Mouse (Mus musculus) kidney, embryonic 16.5 days (tissue): ENCODE data around the gene Apoa2. TPM values are rescaled to one million over a fixed set of nuclear protein-coding genes. Genes with fewer than 3 reads are reported as not detected.

Source experiments
- ATAC-seq: fragments of 200-750 bp; cut with Nextera tagmentation; 2 replicates; pipeline ENCODE4 v1.8.0; 2017; ENCODE audit warnings: moderate TSS enrichment; ENCODE audit not compliant: low FRiP score, low TSS enrichment
- H3K27ac ChIP-seq: fragments of 300-500 bp; sonication (generic); 2 replicates; pipeline ENCODE4 v1.5.1; 2014; ENCODE audit warnings: low read length
- H3K27me3 ChIP-seq: fragments of 300-500 bp; sonication (generic); 2 replicates; pipeline ENCODE4 v1.6.1; 2014; ENCODE audit warnings: low read length, control low read depth, mixed read lengths; ENCODE audit not compliant: insufficient read depth
- H3K36me3 ChIP-seq: fragments of 300-500 bp; sonication (generic); 2 replicates; pipeline ENCODE4 v1.6.1; 2014; ENCODE audit warnings: low read length, control low read depth, mixed read lengths; ENCODE audit not compliant: insufficient read depth
- H3K4me1 ChIP-seq: fragments of 300-500 bp; sonication (generic); 2 replicates; pipeline ENCODE4 v1.6.1; 2014; ENCODE audit warnings: low read length, control low read depth, mixed read lengths; ENCODE audit not compliant: insufficient read depth
- H3K4me2 ChIP-seq: fragments of 300-500 bp; sonication (generic); replicated peaks from 2 replicates; pipeline ENCODE4 v1.6.1; 2014; ENCODE audit warnings: low read depth, low read length
- H3K4me3 ChIP-seq: fragments of 300-500 bp; sonication (generic); 2 replicates; pipeline ENCODE4 v1.5.1; 2014; ENCODE audit warnings: mild to moderate bottlenecking, low read length
- H3K9ac ChIP-seq: fragments of 300-500 bp; sonication (generic); replicated peaks from 2 replicates; pipeline ENCODE4 v1.6.1; 2014; ENCODE audit warnings: low read length
- H3K9me3 ChIP-seq: fragments of 300-500 bp; sonication (generic); 2 replicates; pipeline ENCODE4 v1.6.1; 2016; ENCODE audit warnings: low read length, control low read depth
- WGBS: fragments of 180-500 bp; shearing (Covaris S2); extraction: QIAGEN DNeasy Blood & Tissue Kit; methylation state at CpG from one replicate; pipeline ENCODE4 v1.1.7; 2014; 5-methylcytosine and 5-hydroxymethylcytosine counted together
- polyA plus RNA-seq: library from polyadenylated mRNA; unstranded; fragments of >200 nt; fragmentation: Nextera tagmentation; extraction: Ambion mirVana; gene quantifications from 2 replicates; pipeline ENCODE4 v1.2.1, GENCODE M21; 2015

Gene Apoa2
- polyA plus RNA-seq, 1 experiment from 2014 or later: 32.2 TPM

GRCm38 (mm10) chr1:171190832-171191231 is 34.0 kb upstream of the Apoa2 start:
- Histone ChIP-seq H3K27ac (no peak overlapping the region), H3K4me3 (no peak overlapping the region), H3K9ac (no peak overlapping the region), H3K9me3 (no peaks in the 10 kb centered on the region), H3K4me1 (peaks cover 29% of the 10 kb centered on the region), H3K27me3 (peaks cover 26% of the 10 kb centered on the region), H3K4me2 (no peak overlapping the region), H3K36me3 (no peaks in the 10 kb centered on the region)
- 94% methylated on average over 9 of the region's 9 CpGs for WGBS
- ATAC-seq: no peak

DNA sequence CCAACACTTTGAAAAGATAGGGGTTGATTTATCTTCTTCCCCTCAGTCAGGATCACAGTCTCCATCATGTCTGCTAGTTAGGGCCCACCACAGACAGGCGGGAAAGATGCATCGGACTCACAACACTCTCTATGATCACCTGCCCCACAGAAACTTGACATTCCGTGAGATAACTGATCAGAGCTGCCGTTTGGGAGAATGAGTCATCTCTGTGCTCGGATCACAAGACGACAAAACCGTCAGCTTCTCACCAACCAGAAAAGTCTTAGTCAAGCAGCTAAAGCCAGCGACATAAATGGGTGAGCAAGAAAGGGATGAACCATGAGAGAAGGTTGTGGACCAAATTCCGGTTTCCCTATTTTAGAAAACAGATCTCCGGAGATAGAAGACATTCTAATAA is 32.6 kb upstream of the Apoa2 start:
- Histone ChIP-seq H3K4me1 (peaks cover 33% of the 10 kb centered on the region), H3K4me3 (no peak overlapping the region), H3K4me2 (no peak overlapping the region), H3K27ac (no peak overlapping the region), H3K27me3 (peaks cover 38% of the 10 kb centered on the region), H3K36me3 (no peaks in the 10 kb centered on the region), H3K9ac (no peak overlapping the region), H3K9me3 (no peaks in the 10 kb centered on the region)
- ATAC-seq: no peak
- WGBS: 45% methylated on average over 10 of the region's 10 CpGs

GRCm38 (mm10) chr1:171193093-171193840 is 31.6 kb upstream of the Apoa2 start:
- ATAC-seq: no peak
- Histone ChIP-seq H3K9me3 (no peaks in the 10 kb centered on the region), H3K27me3 (peaks cover 41% of the 10 kb centered on the region), H3K27ac (no peak overlapping the region), H3K36me3 (no peaks in the 10 kb centered on the region), H3K9ac (0 out of 2 replicates have a peak overlapping the region, but pooled peaks have one; percentile 24), H3K4me1 (peaks cover 33% of the 10 kb centered on the region), H3K4me2 (peak overlapping the region; percentile 51), H3K4me3 (peak overlapping the region; percentile 29)
- WGBS: 4% methylated on average over 18 of the region's 18 CpGs

GRCm38 (mm10) chr1:171193911-171194830 is 30.7 kb upstream of the Apoa2 start:
- H3K9ac ChIP-seq: no peak overlapping the region
- H3K4me1 ChIP-seq: peaks cover 29% of the 10 kb centered on the region
- no peaks in the 10 kb centered on the region for H3K36me3 ChIP-seq
- no peak overlapping the region for H3K4me3 ChIP-seq
- H3K9me3 ChIP-seq: no peaks in the 10 kb centered on the region
- WGBS: 31% methylated on average over 11 of the region's 11 CpGs
- no peak overlapping the region for H3K27ac ChIP-seq
- no peak overlapping the region for H3K4me2 ChIP-seq
- ATAC-seq: no peak
- peaks cover 41% of the 10 kb centered on the region for H3K27me3 ChIP-seq

DNA sequence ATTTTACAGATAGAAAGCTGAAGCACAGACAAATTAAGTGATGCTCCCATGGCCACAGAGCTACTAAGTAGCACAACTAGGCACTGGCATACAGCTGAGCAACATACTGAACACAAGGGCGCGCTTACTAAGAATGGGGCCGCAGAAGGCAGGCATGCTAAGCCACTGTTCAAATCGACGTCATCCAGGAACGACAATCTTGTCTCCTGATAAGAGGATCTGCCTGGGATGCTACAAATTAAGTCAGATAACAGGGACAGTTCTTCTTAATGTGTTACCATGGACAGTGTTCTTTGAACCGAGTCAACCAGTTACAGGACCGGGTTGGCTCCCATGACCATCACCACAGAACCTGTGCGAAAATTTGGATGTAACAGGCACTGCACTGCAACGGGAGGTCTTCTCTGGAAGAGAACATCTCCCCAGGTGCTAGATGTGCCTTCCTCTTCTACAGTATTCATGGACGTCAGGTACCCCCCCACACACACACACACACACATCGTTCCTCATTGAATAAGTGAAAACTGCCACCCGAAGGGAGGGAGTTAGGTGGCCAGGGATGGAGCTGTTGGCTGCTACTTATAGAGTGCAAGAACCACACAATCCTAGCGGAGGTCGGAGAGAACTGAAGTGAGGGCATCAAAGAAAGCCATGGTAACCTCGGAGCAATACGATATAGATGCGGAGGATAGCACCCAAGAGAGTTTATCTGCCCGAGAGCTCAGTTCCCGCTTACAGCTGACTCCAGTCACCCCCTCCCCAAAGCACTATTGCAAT is 29.6 kb upstream of the Apoa2 start:
- H3K9ac ChIP-seq: no peak overlapping the region
- ATAC-seq: no peak; the same call in 1 of the 2 replicates

GRCm38 (mm10) chr1:171195887-171196397 is 28.9 kb upstream of the Apoa2 start, which contains the start of gene Pcp4l1:
TSS of gene Pcp4l1 (minus strand) at chr1:171196268.
- peak within 1 kb of the TSS; percentile 33; the same call in 1 of the 2 replicates for H3K9ac ChIP-seq
- WGBS: 0% methylated on average over 33 of the region's 33 CpGs
- peak within 1 kb of the TSS; percentile 49 for H3K4me3 ChIP-seq
- peak within 1 kb of the TSS; percentile 80 for H3K4me2 ChIP-seq
- peak; percentile 86 for ATAC-seq
- H3K36me3 ChIP-seq: no peaks in the 10 kb centered on the region
- H3K4me1 ChIP-seq: peaks cover 23% of the 10 kb centered on the region
- no peaks in the 10 kb centered on the region for H3K9me3 ChIP-seq
- H3K27ac ChIP-seq: no peak within 1 kb of the TSS
- peaks cover 41% of the 10 kb centered on the region for H3K27me3 ChIP-seq

More for the DNA sequence above, 29.6 kb upstream of the Apoa2 start:
- no peaks in the 10 kb centered on the region for H3K9me3 ChIP-seq
- H3K4me2 ChIP-seq: peak overlapping the region; percentile 80
- no peak overlapping the region for H3K27ac ChIP-seq
- 7% methylated on average over 20 of the region's 20 CpGs for WGBS
- peak overlapping the region; percentile 49 for H3K4me3 ChIP-seq
- H3K36me3 ChIP-seq: no peaks in the 10 kb centered on the region
- peaks cover 23% of the 10 kb centered on the region for H3K4me1 ChIP-seq
- H3K27me3 ChIP-seq: peaks cover 41% of the 10 kb centered on the region

- Histone ChIP-seq H3K9ac (no peak overlapping the region), H3K27ac (no peak overlapping the region), H3K4me3 (no peak overlapping the region), H3K27me3 (peaks cover 28% of the 10 kb centered on the region), H3K36me3 (no peaks in the 10 kb centered on the region), H3K4me2 (no peak overlapping the region), H3K4me1 (peaks cover 13% of the 10 kb centered on the region), H3K9me3 (no peaks in the 10 kb centered on the region)
- no peak for ATAC-seq
- 53% methylated on average over 1 of the region's 1 CpGs for WGBS
These were observed 25.3 kb upstream of the Apoa2 start for GRCm38 (mm10) chr1:171199532-171199931.

- Histone ChIP-seq H3K27me3 (peaks cover 16% of the 10 kb centered on the region), H3K4me2 (no peak overlapping the region), H3K9me3 (no peaks in the 10 kb centered on the region), H3K4me3 (no peak overlapping the region), H3K36me3 (no peaks in the 10 kb centered on the region), H3K4me1 (peaks cover 6% of the 10 kb centered on the region), H3K9ac (no peak overlapping the region), H3K27ac (no peak overlapping the region)
- no peak for ATAC-seq
- 95% methylated on average over 1 of the region's 1 CpGs for WGBS
These were observed 24.1 kb upstream of the Apoa2 start for GRCm38 (mm10) chr1:171200769-171201168.
